In genomic region chr7:25221102-25221883, GRCm38 (mm10) we compare ENCODE assay signal across 8 mouse cellular contexts. TPM values are rescaled to one million over a fixed set of nuclear protein-coding genes. Genes with fewer than 3 reads are reported as not detected.
A peak's percentile ranks its signal among the peaks of the same experiment; 100 is the strongest.
DNase-seq lines count a peak whose midpoint lies in the region; ATAC-seq and TF ChIP-seq lines count a peak whose summit lies in the region.

Zfp526 (plus strand) TSS chr7:25221425.

- 0 out of 2 replicates have a peak, but pooled peaks cover 2% of the 10 kb centered on the region for H3K9me3 ChIP-seq in erythroblast, embryonic 14.5 days (ENCODE audit: control insufficient read depth, low read length)
- H3K9me3 ChIP-seq in heart, embryonic 12.5 days (replicated peaks) = no peaks in the 10 kb centered on the region
- H3K9me3 ChIP-seq in kidney, postnatal 0 days (replicated peaks; ENCODE audit: low read length) = no peaks in the 10 kb centered on the region
- H3K9me3 ChIP-seq in liver, embryonic 11.5 days (ENCODE audit: control insufficient read depth, low read length) = no peaks in the 10 kb centered on the region
- no peaks in the 10 kb centered on the region for H3K9me3 ChIP-seq in stomach, embryonic 14.5 days (ENCODE audit: control insufficient read depth, low read depth, low read length)

- no peak for TF ChIP-seq POLR2A in brain, embryonic 14.5 days (IDR thresholded peaks at IDR 0.05; ENCODE audit: borderline replicate concordance, extremely low read depth, insufficient read depth, insufficient read length, poor library complexity, severe bottlenecking)

- ATAC-seq in heart, embryonic 12.5 days (ENCODE audit: insufficient number of reproducible peaks, low FRiP score) = peak; percentile 91
- peak; percentile 92 for ATAC-seq in kidney, postnatal 0 days (replicated peaks; ENCODE audit: low FRiP score, low read depth)
- ATAC-seq in liver, embryonic 11.5 days (replicated peaks; ENCODE audit: low FRiP score) = peak; percentile 85
- peak; percentile 93 for ATAC-seq in stomach, embryonic 14.5 days (ENCODE audit: insufficient number of reproducible peaks, insufficient read depth, low FRiP score, low read depth)

- no peaks in the 10 kb centered on the region for H3K36me3 ChIP-seq in C2C12 (ENCODE audit: control insufficient read depth, insufficient read depth)
- H3K36me3 ChIP-seq in erythroblast, embryonic 14.5 days (ENCODE audit: control insufficient read depth) = peaks cover 70% of the 10 kb centered on the region
- H3K36me3 ChIP-seq in heart, embryonic 12.5 days = peaks cover 33% of the 10 kb centered on the region
- peaks cover 20% of the 10 kb centered on the region; the same call in 1 of the 2 replicates for H3K36me3 ChIP-seq in kidney, postnatal 0 days (ENCODE audit: insufficient read depth, low read length)
- H3K36me3 ChIP-seq in liver, embryonic 11.5 days (ENCODE audit: control insufficient read depth, insufficient read depth, low read length) = peaks cover 20% of the 10 kb centered on the region
- peaks cover 14% of the 10 kb centered on the region for H3K36me3 ChIP-seq in stomach, embryonic 14.5 days (ENCODE audit: control insufficient read depth, insufficient read depth, low read length)

- H3K79me3 ChIP-seq in C2C12 (ENCODE audit: low read depth) = peaks cover 11% of the 10 kb centered on the region

- DNase-seq in brain, embryonic 14.5 days (ENCODE audit: low read depth) = peak; percentile 100
- peak; percentile 98 for DNase-seq in kidney, postnatal 0 days (ENCODE audit: low spot score)
- peak; percentile 97 for DNase-seq in liver, embryonic 11.5 days (ENCODE audit: low spot score)
- DNase-seq in naive thymus-derived CD4-positive, alpha-beta T cell, adult 2 months (ENCODE audit: low read depth) = peak; percentile 98

- peak within 1 kb of the TSS; percentile 44 for H3K4me3 ChIP-seq in C2C12 (ENCODE audit: insufficient read depth, poor library complexity, severe bottlenecking)
- H3K4me3 ChIP-seq in erythroblast, embryonic 14.5 days (replicated peaks) = peak within 1 kb of the TSS; percentile 68
- peak within 1 kb of the TSS; percentile 69 for H3K4me3 ChIP-seq in heart, embryonic 12.5 days
- H3K4me3 ChIP-seq in kidney, postnatal 0 days (replicated peaks; ENCODE audit: low read depth, low read length) = peak within 1 kb of the TSS; percentile 64
- peak within 1 kb of the TSS; percentile 88 for H3K4me3 ChIP-seq in liver, embryonic 11.5 days (ENCODE audit: low read depth, low read length)
- H3K4me3 ChIP-seq in stomach, embryonic 14.5 days (ENCODE audit: low read depth, low read length) = peak within 1 kb of the TSS; percentile 52

- peak within 1 kb of the TSS; percentile 63 for H3ac ChIP-seq in C2C12 (ENCODE audit: control insufficient read depth, insufficient read length, low read depth)

- peak within 1 kb of the TSS; percentile 88 for H3K27ac ChIP-seq in heart, embryonic 12.5 days (ENCODE audit: poor library complexity, severe bottlenecking)
- H3K27ac ChIP-seq in kidney, postnatal 0 days = peak within 1 kb of the TSS; percentile 83
- peak within 1 kb of the TSS; percentile 97 for H3K27ac ChIP-seq in liver, embryonic 11.5 days (ENCODE audit: low read depth, low read length)
- peak within 1 kb of the TSS; percentile 87 for H3K27ac ChIP-seq in stomach, embryonic 14.5 days (ENCODE audit: low read length)

- peak within 1 kb of the TSS; percentile 75 for H3K9ac ChIP-seq in heart, embryonic 12.5 days
- H3K9ac ChIP-seq in kidney, postnatal 0 days (ENCODE audit: low read depth, low read length) = peak within 1 kb of the TSS; percentile 52
- peak within 1 kb of the TSS; percentile 89 for H3K9ac ChIP-seq in liver, embryonic 11.5 days (ENCODE audit: low read depth, low read length)
- peak within 1 kb of the TSS; percentile 45 for H3K9ac ChIP-seq in stomach, embryonic 14.5 days (replicated peaks; ENCODE audit: low read depth, low read length)

- TF ChIP-seq CTCF in C2C12 (IDR thresholded peaks at IDR 0.05; ENCODE audit: control insufficient read depth, insufficient read depth, insufficient read length) = no peak
- TF ChIP-seq CTCF in brain, embryonic 14.5 days (IDR thresholded peaks at IDR 0.05; ENCODE audit: borderline replicate concordance, extremely low read depth, insufficient read depth, insufficient read length) = peak; percentile 19; the same call in 1 of the 2 replicates
- peak; percentile 52 for TF ChIP-seq CTCF in kidney, postnatal 0 days (IDR thresholded peaks at IDR 0.05; ENCODE audit: low read depth)

- no peaks in the 10 kb centered on the region for H3K27me3 ChIP-seq in C2C12 (ENCODE audit: control insufficient read depth, insufficient read depth, insufficient read length)
- H3K27me3 ChIP-seq in erythroblast, embryonic 14.5 days (ENCODE audit: control insufficient read depth) = no peaks in the 10 kb centered on the region; the same call in 1 of the 2 replicates
- H3K27me3 ChIP-seq in heart, embryonic 12.5 days (replicated peaks) = no peaks in the 10 kb centered on the region
- H3K27me3 ChIP-seq in kidney, postnatal 0 days (ENCODE audit: insufficient read depth, low read length) = no peaks in the 10 kb centered on the region
- no peaks in the 10 kb centered on the region for H3K27me3 ChIP-seq in liver, embryonic 11.5 days (replicated peaks; ENCODE audit: control insufficient read depth, insufficient read depth, low read length)
- no peaks in the 10 kb centered on the region for H3K27me3 ChIP-seq in stomach, embryonic 14.5 days (ENCODE audit: control insufficient read depth, insufficient read depth, low read length)

- H3K79me2 ChIP-seq in C2C12 (ENCODE audit: control insufficient read depth, insufficient read depth) = peaks cover 26% of the 10 kb centered on the region

- under 1% methylated on average over 42 of the region's 45 CpGs for WGBS in heart, embryonic 12.5 days
- under 1% methylated on average over 45 of the region's 45 CpGs for WGBS in kidney, postnatal 0 days
- under 1% methylated on average over 45 of the region's 45 CpGs for WGBS in liver, embryonic 11.5 days
- under 1% methylated on average over 45 of the region's 45 CpGs for WGBS in stomach, embryonic 14.5 days

- peaks cover 74% of the 10 kb centered on the region for H3K4me1 ChIP-seq in erythroblast, embryonic 14.5 days (ENCODE audit: control insufficient read depth)
- H3K4me1 ChIP-seq in heart, embryonic 12.5 days (replicated peaks) = peaks cover 30% of the 10 kb centered on the region
- H3K4me1 ChIP-seq in kidney, postnatal 0 days (replicated peaks; ENCODE audit: insufficient read depth, low read length) = peaks cover 15% of the 10 kb centered on the region
- H3K4me1 ChIP-seq in liver, embryonic 11.5 days (replicated peaks; ENCODE audit: control insufficient read depth, insufficient read depth, low read length) = peaks cover 35% of the 10 kb centered on the region
- peaks cover 25% of the 10 kb centered on the region for H3K4me1 ChIP-seq in stomach, embryonic 14.5 days (ENCODE audit: control insufficient read depth, insufficient read depth, low read length)

- H3K4me2 ChIP-seq in heart, embryonic 12.5 days = peak within 1 kb of the TSS; percentile 94
- H3K4me2 ChIP-seq in kidney, postnatal 0 days (ENCODE audit: low read length) = peak within 1 kb of the TSS; percentile 87
- H3K4me2 ChIP-seq in liver, embryonic 11.5 days = peak within 1 kb of the TSS; percentile 90
- peak within 1 kb of the TSS; percentile 87 for H3K4me2 ChIP-seq in stomach, embryonic 14.5 days (replicated peaks; ENCODE audit: low read depth, low read length)

TF ChIP-seq in C2C12, 6 proteins besides CTCF, POLR2A, EP300 and RAD21:
- TF ChIP-seq USF1 (IDR thresholded peaks at IDR 0.05; ENCODE audit: low read depth) (peak; percentile 78), MYOG (IDR thresholded peaks at IDR 0.05; ENCODE audit: control insufficient read depth, extremely low read depth, insufficient read length) (no peak), FOSL1 (IDR thresholded peaks at IDR 0.05; ENCODE audit: insufficient read depth, low read length, poor library complexity, severe bottlenecking) (no peak), CEBPB (IDR thresholded peaks at IDR 0.05; ENCODE audit: low read depth) (no peak), MYOD1 (IDR thresholded peaks at IDR 0.05; ENCODE audit: control insufficient read depth, insufficient read length, low read depth) (no peak), MAX (IDR thresholded peaks at IDR 0.05) (no peak)

RNA-seq across cellular contexts. Expression of gene Zfp526, which starts in this region (rescaled TPM):
- 5.4 TPM for polyA plus RNA-seq in C2C12 (2012; fragmentation: generic; extraction: Trizol)
- polyA plus RNA-seq in brain, embryonic 14.5 days (2012; rRNA removed) = 9.0 and 10.0 TPM in 2 replicates
- 1.1 and 1.5 TPM in 2 replicates for polyA plus RNA-seq in erythroblast, embryonic 14.5 days (2012)
- polyA plus RNA-seq in heart, embryonic 12.5 days (2016; fragmentation: Nextera tagmentation; extraction: Ambion mirVana) = 2.3 and 2.5 TPM in 2 replicates
- 1.9 and 2.1 TPM in 2 replicates for polyA plus RNA-seq in kidney, postnatal 0 days (2015; fragmentation: Nextera tagmentation; extraction: Ambion mirVana)
- polyA plus RNA-seq in liver, embryonic 11.5 days (2014; fragmentation: Nextera tagmentation; extraction: Ambion mirVana) = 4.0 and 4.2 TPM in 2 replicates
- 3.7 and 4.2 TPM in 2 replicates for polyA plus RNA-seq in stomach, embryonic 14.5 days (2014; fragmentation: Nextera tagmentation; extraction: Ambion mirVana)

Comparison
In these comparisons a context has a peak if more than half of its experiments do, and no peak if none do; other contexts are left out.
1. Peak in every context shown above with its lines: DNase-seq, ATAC-seq, H3K4me3 ChIP-seq and H3K27ac ChIP-seq.